Mouse (Mus musculus): Measurements from ENCODE around the gene Emc10. TPM values are rescaled to one million over a fixed set of nuclear protein-coding genes. Genes with fewer than 3 reads are reported as not detected.

The Emc10 gene
- total RNA-seq, 2 experiments from 2014 or later: 163 to 173 TPM

GRCm38 (mm10) chr7:44465111-44465510 is 31.2 kb downstream of the Emc10 start, which contains the start of gene Aspdh:
Aspdh (plus strand) TSS chr7:44465391.
- no peak for DNase-seq (ENCODE audit: low spot score in 2 of 2)

DNA sequence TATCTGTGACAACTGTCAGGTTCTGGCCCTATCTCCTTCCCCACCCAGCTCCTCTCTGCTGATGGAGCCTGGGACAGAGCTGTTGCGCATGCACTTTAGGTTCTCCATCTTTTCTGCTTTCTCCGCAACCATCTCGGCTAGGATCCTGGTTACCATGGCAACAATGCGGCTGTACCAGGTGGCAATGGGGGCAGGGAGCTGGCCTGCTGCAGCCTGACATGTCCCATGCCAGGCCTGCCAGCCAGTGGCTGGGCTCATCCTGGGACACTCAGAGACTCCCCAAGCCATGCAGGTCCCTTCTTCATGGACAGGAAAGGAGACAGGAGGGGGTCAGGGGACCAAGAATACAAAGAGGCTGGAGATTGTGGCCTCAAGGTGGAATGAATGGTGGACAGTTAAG is 31.8 kb downstream of the Emc10 start:
- peak; percentile 83 to 89 for DNase-seq (ENCODE audit: low spot score in 2 of 2)

DNA sequence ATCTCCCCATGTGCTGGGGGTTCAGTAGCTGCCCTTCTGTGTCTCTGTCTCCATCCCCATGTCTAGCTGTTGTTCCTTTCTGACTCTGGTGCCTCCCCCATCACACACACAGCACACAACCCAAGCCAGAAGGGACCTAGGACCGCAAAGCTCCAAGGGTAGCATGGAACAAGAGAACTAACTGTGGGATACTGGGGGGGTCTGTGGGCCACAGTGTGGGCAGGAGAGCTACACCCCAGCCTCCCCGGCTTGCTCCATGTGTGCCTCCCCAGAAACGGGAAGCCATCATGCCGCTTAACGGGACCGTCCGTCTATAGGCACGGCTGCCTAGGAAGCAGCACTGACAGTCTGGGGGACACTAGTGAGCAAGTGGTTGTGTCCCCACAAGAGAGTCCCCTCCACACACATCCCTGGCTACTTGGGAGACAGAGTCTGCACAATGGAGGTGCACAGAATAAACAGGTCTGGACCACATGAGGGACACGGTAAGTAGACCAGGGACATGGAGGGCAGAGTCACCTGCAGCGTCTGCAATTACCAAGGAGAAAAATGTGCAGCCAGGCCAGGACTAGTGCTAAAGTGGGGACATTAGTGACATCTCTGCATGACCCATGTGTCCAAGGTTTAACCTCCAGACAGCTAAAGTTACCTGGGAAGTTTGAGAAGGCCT is 32.6 kb downstream of the Emc10 start:
- no peak for DNase-seq (ENCODE audit: low spot score in 2 of 2)

- DNase-seq (ENCODE audit: low spot score in 2 of 2): no peak
These were observed 33.3 kb downstream of the Emc10 start for GRCm38 (mm10) chr7:44463056-44463425.

DNA sequence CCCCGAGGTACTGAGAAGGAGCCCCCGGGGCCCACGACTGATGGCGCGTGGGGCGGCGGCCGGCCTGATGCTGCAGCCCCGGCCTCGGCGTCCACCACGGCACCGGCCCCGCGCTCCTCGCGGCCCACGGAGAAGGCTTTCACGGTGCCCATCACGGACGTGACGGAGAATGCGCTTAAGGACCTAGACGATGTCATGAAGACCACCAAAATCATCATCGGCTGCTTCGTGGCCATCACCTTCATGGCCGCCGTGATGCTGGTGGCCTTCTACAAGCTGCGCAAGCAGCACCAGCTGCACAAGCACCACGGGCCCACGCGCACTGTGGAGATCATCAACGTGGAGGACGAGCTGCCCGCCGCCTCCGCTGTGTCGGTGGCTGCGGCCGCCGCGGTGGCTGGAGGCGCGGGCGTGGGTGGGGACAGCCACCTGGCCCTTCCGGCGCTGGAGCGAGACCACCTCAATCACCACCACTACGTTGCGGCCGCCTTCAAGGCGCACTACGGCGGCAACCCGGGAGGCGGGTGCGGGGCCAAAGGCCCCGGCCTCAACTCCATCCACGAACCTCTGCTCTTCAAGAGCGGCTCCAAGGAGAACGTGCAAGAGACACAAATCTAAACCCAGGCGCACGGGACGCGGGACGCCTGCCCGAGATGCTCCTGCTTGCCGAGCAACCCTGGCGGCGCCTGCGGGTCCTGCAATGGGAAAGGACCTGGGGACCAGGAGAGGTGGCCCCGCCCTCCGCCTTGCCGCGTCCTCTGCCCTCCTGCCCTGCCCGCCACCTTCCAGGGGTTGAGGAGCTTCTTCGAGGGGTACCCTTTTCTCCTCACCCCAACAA is 33.9 kb downstream of the Emc10 start:
- peak in 1 of 2 experiments; percentile 24 for DNase-seq (ENCODE audit: low spot score in 2 of 2)

GRCm38 (mm10) chr7:44461503-44462217 is 34.7 kb downstream of the Emc10 start:
- no peak for DNase-seq (ENCODE audit: low spot score in 2 of 2)

GRCm38 (mm10) chr7:44460767-44461502 is 35.4 kb downstream of the Emc10 start:
- DNase-seq (ENCODE audit: low spot score in 2 of 2): no peak

GRCm38 (mm10) chr7:44460067-44460466 is 36.3 kb downstream of the Emc10 start:
- no peak for DNase-seq (ENCODE audit: low spot score in 2 of 2)

- DNase-seq (ENCODE audit: low spot score in 2 of 2): no peak
These were observed 40.0 kb downstream of the Emc10 start for GRCm38 (mm10) chr7:44456302-44456701.

DNA sequence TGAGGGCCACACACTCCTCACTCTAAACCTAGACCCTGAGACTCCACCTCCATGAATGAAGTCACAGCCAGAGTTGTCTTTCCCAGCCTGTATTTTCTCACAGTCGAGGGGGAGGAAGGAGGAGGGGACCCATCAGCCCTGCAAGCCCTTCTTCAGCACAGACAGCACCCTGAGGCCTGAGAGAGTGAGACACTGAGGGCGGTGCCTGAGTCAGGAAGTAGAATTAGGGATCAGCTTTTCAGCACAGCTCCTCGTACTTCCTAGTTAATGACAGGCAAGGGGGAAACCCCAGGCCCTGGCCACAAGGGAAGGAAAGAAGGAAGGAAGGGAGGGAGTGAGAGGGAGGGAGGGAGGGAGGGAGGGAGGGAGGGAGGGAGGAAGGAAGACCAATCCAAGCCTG is 43.1 kb downstream of the Emc10 start:
- DNase-seq (ENCODE audit: low spot score in 2 of 2): no peak

DNA sequence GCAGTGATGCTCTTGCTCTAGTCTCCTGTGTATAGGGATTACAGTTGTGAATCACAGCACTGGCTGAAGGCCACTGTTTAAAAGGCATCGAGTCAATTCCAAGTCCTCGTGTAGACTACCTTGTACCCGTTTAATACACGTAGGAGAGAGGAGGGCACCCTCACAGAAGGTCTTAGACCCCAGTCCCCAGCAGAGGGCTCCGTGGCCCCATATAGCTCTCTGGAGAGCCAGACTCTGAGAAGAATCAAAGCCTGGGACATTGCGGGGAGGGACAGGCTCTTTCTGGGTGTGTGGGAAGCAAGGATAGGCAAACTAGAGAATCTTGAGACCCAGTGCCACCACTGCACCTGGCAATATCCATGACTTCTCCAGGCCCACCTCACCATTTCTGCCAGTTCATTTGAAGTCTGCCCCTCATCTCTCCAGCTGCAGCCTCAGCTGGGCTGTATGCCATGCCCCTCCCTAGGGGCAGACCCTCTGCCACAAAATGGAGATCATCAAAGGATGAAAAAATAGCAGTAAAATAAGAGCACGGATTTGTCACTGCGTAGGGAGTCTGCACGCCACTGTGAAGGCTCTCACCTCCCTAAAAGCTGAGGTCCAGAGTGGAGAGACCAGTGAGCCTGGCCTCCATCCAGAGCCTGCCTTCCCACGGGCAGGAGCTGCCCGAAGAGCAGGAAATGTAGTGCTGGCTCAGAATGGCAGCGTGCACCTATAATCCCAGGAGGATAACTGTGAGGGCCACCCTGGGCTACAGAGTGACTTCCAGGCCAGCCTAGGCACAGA is 50.1 kb downstream of the Emc10 start:
- DNase-seq (ENCODE audit: low spot score in 2 of 2): no peak

- DNase-seq (ENCODE audit: low spot score in 2 of 2): no peak
These were observed 50.8 kb downstream of the Emc10 start for GRCm38 (mm10) chr7:44445528-44445923.

DNA sequence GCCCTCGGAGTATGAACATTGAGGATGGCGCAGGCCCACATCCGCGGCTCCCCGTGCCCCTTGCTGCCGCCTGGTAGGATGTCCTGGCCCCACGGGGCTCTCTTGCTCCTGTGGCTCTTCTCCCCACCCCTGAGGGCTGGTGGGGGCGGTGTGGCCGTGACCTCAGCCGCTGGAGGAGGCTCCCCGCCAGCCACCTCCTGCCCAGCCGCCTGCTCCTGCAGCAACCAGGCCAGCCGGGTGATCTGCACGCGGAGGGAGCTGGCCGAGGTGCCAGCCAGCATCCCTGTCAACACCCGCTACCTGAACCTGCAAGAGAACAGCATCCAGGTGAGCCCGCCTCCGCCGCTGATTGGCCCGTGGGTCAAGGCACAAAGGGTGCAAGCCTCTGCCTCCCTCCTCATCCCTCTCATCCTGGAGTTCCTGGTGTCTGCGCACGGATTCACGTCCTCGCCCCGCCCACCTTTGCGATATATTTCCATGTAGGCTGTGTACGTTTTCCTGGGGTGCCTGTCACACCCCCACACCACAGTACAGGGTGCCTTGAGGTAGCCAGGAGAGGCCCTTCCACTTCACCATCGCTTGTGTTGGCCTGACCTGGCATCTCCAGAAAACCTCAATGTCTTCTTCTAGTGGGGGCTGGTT is 51.3 kb downstream of the Emc10 start:
- no peak for DNase-seq (ENCODE audit: low spot score in 2 of 2)

GRCm38 (mm10) chr7:44443268-44444173 is 52.8 kb downstream of the Emc10 start:
- DNase-seq (ENCODE audit: low spot score in 2 of 2): no peak

DNA sequence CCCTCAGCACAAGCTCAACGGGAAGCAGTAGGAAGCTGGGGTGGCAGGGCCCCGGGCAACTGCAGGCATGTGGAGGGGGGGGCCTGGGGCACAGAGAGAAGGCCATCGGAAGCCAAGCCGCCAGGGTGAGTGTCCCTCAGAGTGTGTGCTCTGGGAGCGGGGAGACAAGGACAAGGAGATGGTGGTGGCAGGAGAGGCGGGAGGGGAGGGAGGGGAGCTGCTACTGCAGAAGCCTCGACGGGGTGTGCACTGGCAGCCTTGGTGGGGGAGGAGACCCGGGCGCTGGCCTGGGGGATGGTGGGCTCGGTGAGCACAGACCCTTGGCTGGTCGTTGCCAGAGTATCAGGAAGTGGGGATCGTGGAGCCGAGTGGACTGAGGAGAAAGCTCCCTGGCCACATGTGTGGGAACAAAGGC is 53.9 kb downstream of the Emc10 start:
- DNase-seq (ENCODE audit: low spot score in 2 of 2): peak in 1 of 2 experiments; percentile 57

- peak; percentile 75 to 76 for DNase-seq (ENCODE audit: low spot score in 2 of 2)
These were observed 54.6 kb downstream of the Emc10 start for GRCm38 (mm10) chr7:44441648-44442109.

- DNase-seq (ENCODE audit: low spot score in 2 of 2): no peak
These were observed 55.1 kb downstream of the Emc10 start for GRCm38 (mm10) chr7:44441180-44441579.

GRCm38 (mm10) chr7:44440479-44440878 is 55.9 kb downstream of the Emc10 start:
- no peak for DNase-seq (ENCODE audit: low spot score in 2 of 2)

Data from layer of hippocampus, postnatal 14 days (tissue).